Mouse (Mus musculus) bone marrow, adult 2 months (tissue): Measurements from ENCODE around the gene Nav2.

Experiments
- CTCF ChIP-seq: fragments of 200-500 bp; IDR thresholded peaks from 2 replicates; pipeline ENCODE4 v1.5.1; 2011; ENCODE audit warnings: low read length, control low read depth; ENCODE audit not compliant: control insufficient read depth, insufficient read depth
- POLR2A ChIP-seq: fragments of 200-500 bp; IDR thresholded peaks from 2 replicates; pipeline ENCODE4 v1.6.1; 2011; ENCODE audit warnings: low read depth, mild to moderate bottlenecking, control low read depth, low read length, borderline replicate concordance; ENCODE audit not compliant: control insufficient read depth

DNA sequence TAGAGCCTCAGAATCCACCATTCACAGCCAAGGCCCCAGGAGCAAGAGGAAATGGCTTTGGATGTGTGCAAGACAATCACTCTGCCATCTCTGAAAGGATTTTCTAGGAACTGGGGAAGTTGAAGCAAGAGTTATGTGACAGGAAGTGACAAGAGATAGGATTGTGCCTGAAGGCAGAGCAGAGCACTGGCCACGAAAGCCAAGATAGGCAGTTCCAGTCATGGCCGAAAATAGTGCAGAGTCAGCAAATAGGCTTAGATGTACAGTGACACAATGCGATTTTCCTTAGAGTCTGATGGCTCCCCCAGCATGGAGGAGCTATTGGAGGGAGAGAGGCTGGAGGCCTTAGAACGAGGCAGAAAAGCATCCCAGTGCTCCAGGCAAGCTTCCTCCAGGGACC, 269.7 kb downstream of the Nav2 start:
- no peak for TF ChIP-seq CTCF
- no peak for TF ChIP-seq POLR2A
